Comparison of ENCODE assay signal across 19 mouse cellular contexts in the genomic region with DNA sequence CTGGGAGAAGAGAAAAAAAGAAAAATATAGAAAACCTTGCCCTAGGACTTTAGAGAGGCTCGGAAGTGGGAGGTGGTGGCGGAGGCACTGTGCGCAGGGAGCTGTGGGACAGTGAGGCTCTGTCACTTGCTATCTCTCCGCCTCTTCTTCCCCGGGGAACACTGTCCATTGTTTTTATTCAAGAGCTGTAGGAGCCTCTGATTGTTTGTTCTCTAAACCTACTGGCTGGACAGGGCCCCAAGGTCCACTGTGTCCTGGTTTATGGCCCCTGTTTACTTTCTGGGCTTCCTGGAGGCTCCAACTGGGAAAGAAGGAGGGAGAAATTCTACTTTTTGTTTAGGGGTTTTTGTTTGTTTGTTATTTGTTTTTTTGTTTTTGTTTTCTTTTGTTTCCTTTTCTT. TPM values are rescaled to one million over a fixed set of nuclear protein-coding genes. Genes with fewer than 3 reads are reported as not detected.
DNase-seq lines count a peak whose midpoint lies in the region; TF ChIP-seq lines count a peak whose summit lies in the region.
"Had no signal": no experiment of that assay in that cellular context is flagged by ENCODE, and none has a peak within 500 bp of the region (broad histone marks: within the 10 kb centered on the region; RNA-seq: fewer than 3 reads in every experiment).

No protein-coding gene starts in this region.

- H3K4me3 ChIP-seq in left cerebral cortex, adult 2 months, result no peak overlapping the region
- H3K4me3 ChIP-seq: erythroblast, embryonic 14.5 days; heart, adult 2 months; kidney, embryonic 15.5 days; lung, embryonic 15.5 days had no signal

- DNase-seq in embryo, embryonic 10 days (ENCODE audit: low spot score), result peak; percentile 37
- no peak for DNase-seq in embryo, embryonic 10.5 days (ENCODE audit: low spot score)
- DNase-seq in left cerebral cortex, adult 2 months (ENCODE audit: extremely low spot score in 1 of 2, low spot score in 2 of 2), result no peak
- DNase-seq in left cerebral cortex, adult 11 months (ENCODE audit: low spot score), result no peak
- peak; percentile 31 for DNase-seq in testis, postnatal 14 days (ENCODE audit: low spot score)
- no peak for DNase-seq in testis, postnatal 10 days (ENCODE audit: low spot score)
- no peak for DNase-seq in heart, adult 8-10 months (ENCODE audit: low spot score)
- no peak for DNase-seq in kidney, postnatal 4 days
- DNase-seq: adrenal gland, postnatal 36 days; cerebellum, postnatal 14 days; heart, adult 2 months; heart, postnatal 10 days; layer of hippocampus, postnatal 36 days; thymus, postnatal 36 days had no signal

- intact Hi-C loops in left cerebral cortex, adult 2 months (cut with DNase I), result no loop called here

- H3K27ac ChIP-seq in left cerebral cortex, adult 2 months, result peak overlapping the region; percentile 25; the same call in 1 of the 2 replicates
- H3K27ac ChIP-seq: heart, adult 2 months; hindbrain, postnatal 0 days; kidney, embryonic 15.5 days; lung, embryonic 15.5 days had no signal

- TF ChIP-seq CTCF in left cerebral cortex, adult 2 months (IDR thresholded peaks at IDR 0.05), result no peak

RNA-seq across cellular contexts. Expression of gene Rhpn2, which starts 6.2 kb away (rescaled TPM):
- 1 to 10 TPM; 5.8 to 6.2 TPM for total RNA-seq in left cerebral cortex, adult 2 months (2021)
- 1 to 10 TPM; 4.3 to 4.8 (median 4.6) TPM for total RNA-seq in heart, adult 8-10 months (2022)
- total RNA-seq: megakaryocyte, adult 5-6 weeks had no signal

RNA-seq across cellular contexts. Expression of gene Gpatch1, which starts 22.0 kb away (rescaled TPM):
- 10 to 100 TPM; 27.3 to 27.7 TPM for total RNA-seq in left cerebral cortex, adult 2 months (2021)
- 10 to 100 TPM; 10.6 to 12.8 (median 12.2) TPM for total RNA-seq in heart, adult 8-10 months (2022)

RNA-seq across cellular contexts. Expression of gene Faap24, which starts 56.4 kb away (rescaled TPM):
- total RNA-seq in left cerebral cortex, adult 2 months (2021), result 1 to 10 TPM; 5.4 to 6.8 TPM
- total RNA-seq in heart, adult 8-10 months (2022), result 1 to 10 TPM; 1.3 to 2.0 (median 1.7) TPM

RNA-seq across cellular contexts. Expression of gene Cep89, which starts 56.6 kb away (rescaled TPM):
- 10 to 100 TPM; 18.3 to 25.1 TPM for total RNA-seq in left cerebral cortex, adult 2 months (2021)
- total RNA-seq in heart, adult 8-10 months (2022), result 10 to 100 TPM; 13.2 to 19.3 (median 15.6) TPM

Comparison
In these comparisons a context has a peak if more than half of its experiments do, and no peak if none do; other contexts are left out.
1. DNase-seq: peak in embryo, embryonic 10 days (single experiment) and testis, postnatal 14 days (single experiment); none in embryo, embryonic 10.5 days (single experiment), left cerebral cortex, adult 2 months (0 of 2), left cerebral cortex, adult 11 months (single experiment), testis, postnatal 10 days (single experiment), heart, adult 8-10 months (single experiment) and kidney, postnatal 4 days (0 of 2).